Mouse (Mus musculus) lung, postnatal 10 days (tissue): ENCODE results near the gene Rsc1a1.
A peak's percentile ranks its signal among the peaks of the same experiment; 100 is the strongest.

Experiments used
- DNase-seq: peaks from one replicate; pipeline ENCODE4 v3.0.0; 2021

Rsc1a1 gene

DNA sequence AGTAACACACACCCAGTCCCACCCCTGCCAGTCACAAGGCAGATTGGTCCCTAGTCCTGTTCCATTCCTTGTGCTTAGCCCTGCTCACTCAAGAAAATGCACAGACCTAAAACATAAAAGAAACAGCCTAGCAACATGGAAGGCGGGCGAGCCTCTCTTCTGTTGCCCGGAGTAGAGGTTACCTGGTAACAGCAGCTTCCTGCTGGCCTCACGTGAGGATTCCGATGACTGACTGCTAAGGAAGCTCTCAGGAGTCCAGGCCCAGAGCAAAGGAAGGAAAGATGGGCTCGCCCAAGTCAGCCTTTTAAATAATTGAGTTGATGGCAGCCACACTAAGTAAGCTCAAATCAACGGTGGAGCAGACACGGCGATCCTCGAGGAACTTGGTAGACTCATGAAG, 33.5 kb downstream of the Rsc1a1 start:
- DNase-seq: no peak

DNA sequence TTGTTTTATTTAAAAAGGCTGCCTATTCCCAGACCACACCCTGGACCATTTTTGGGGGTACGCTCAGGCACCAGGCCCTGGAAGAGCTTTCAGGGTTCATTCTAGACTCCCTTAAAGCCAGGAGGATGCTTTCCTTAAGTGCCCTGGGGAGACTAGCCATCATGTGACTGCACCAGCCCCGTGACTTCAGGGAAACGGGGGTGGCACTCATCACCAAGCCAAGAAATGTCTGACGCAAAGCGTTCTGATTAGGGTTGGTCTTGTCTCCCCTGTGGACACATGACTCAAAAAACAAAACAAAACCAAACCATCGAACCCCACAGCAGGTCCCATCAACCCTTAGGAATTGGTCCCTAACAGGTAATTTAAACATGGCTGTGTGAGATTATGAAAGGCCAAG, 34.1 kb downstream of the Rsc1a1 start:
- no peak for DNase-seq

DNA sequence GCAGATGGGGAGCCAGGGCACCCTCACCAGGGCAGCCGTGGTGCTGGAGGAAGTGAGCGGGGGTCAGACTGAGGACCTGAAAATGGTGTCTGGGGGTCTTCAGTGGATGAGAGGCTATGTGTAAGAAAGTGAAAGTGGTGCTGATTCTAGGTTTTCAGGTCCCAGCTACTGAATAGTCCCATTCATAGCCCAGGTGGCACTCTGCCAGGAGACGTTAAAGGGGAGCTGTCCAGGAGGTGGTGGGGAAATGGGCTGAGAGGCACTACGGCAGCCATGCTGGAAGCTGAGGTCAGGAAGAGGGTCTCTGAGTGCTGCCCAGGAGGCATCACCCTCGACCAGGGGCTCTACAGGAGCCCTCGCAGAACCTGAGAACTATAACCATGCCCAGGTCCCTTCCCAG, 36.2 kb downstream of the Rsc1a1 start:
- no peak for DNase-seq

DNA sequence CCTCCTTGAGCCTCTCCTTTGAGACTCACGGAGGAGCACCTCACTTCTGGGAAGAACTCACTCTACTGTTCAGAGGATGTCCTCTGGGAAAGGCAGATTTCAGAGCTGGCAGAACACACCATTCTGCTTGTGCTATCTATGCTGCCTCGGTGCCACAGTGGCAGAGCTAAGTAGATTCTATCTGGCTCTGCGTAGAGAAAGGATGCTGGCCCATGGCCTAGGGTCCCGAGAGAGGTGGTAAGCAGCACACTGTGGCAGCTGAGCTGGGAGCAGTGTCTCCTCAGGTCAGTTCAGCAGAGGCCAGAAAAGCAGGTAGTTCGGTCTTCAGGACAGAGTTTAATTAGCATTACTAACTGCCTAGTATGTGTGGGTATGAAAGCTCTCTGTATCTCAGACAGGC, 37.1 kb downstream of the Rsc1a1 start:
- no peak for DNase-seq

- DNase-seq: no peak
Observed at GRCm38 (mm10) chr4:141647187-141647586, 38.2 kb downstream of the Rsc1a1 start.

GRCm38 (mm10) chr4:141645988-141646387, 39.4 kb downstream of the Rsc1a1 start:
- DNase-seq: no peak

DNA sequence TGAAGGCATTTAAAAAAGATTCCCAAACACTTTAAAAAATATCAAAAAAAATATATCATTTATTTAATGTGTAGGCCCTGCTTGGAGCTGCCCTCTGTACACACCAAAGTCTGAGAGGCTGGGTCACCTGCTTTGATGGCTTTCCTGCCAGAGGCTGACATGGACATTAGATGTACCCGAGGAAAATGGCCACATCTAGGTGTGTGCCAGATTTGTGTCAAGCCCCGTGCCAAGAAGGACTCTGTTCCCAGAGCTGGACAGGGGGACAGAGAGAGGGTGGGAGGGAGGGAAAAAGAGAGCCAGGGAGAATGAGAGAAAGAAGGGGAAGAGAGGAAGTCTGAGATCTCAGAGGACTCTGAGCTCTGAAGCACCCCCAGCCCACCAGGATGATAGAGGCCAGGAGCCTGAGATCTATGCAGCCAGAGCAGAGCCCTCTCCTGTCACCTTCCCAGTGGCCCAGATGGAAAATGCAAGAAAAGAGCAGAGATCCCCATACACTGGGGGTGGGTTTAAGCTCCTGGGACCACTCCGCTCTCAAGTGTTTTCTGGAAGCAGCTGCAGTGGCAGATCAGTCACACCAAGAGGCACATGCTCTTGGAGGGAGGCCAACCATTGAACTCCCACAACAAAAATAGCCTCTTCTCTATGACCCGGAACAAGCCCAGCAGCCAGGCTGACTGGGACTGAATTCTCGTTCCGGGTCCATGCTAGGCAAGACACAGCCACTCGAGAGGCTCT, 42.1 kb downstream of the Rsc1a1 start:
- DNase-seq: peak; percentile 89

DNA sequence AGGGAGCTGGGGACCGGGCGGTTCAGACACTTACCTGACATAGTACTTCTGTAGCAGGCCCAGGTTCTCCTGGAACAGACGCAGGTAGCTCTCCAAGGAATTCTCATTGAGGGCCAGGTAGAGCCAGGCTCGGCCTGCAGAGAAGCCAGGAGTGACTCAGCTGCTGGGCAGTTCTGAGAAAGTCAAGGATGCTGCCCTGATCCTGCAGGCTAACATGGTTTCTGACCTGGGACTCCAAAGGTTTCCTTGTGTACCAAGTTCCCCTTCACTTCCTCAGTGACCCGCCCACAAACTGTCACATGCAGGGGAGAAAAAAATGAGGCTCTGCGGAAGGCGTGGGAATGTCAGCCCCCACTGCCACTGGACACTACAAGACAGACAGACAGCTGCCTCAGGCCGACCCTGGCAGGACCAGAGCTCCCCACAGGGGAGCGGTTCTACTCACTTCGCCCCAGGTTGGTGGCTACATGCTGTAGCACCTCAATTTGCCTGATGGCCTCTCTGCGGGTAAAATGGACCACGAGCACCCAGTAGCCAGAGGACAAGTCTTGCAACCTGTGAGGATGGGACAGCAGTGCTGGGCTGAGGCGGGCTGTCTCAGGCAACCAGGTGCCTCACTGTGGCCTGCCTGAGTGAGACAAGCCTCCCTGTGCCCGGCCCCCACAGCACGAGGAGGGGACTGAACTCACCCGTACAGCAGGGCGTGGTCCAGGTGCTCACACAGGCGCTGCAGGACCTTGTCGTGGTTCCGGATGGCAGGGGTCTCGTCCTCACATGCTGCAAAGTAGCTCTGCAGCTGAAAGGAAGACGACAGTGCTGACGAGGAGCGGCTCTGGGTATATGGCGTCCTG, 43.2 kb downstream of the Rsc1a1 start:
- no peak for DNase-seq

DNA sequence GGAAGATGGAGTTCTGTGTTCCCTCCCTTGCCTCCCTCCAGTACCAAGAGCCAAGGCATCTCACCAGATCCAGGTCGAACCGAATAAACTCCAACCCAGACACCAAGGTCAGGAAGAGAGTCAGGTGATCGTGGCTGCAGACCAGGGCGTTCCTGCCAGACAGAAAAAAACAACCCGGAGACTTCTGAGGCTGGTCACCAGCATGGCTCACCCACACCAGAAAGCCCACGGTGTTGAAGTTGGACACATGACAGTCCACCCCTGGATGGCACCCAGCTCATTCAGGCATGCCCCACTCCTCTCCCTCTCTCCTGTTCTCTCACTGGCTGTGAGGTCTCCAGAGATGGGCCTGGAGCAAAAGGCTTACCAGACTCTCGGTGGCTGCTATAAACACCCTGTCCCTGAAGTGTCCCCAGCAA, 44.0 kb downstream of the Rsc1a1 start:
- DNase-seq: peak; percentile 59

- no peak for DNase-seq
Observed at GRCm38 (mm10) chr4:141639474-141639873, 45.9 kb downstream of the Rsc1a1 start.

DNA sequence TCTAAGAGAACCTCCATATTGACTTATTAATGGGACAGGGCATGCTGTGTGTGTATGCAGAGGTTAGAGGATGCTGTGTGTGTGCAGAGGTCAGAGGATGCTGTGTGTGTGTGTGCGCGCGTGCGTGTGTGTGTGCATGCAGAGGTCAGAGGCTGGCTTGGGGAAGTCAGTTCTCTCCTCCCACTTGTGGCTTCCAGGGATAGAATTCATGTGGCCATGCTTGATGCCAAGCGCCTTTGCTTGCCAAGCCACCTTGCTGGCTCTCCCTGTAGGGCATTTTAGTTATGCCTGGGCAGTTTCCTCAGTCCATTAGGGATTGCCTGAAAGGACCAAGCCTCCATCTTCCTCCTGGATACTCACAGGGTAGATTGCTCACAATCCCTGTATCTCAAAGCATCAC, 48.7 kb downstream of the Rsc1a1 start:
- DNase-seq: no peak

DNA sequence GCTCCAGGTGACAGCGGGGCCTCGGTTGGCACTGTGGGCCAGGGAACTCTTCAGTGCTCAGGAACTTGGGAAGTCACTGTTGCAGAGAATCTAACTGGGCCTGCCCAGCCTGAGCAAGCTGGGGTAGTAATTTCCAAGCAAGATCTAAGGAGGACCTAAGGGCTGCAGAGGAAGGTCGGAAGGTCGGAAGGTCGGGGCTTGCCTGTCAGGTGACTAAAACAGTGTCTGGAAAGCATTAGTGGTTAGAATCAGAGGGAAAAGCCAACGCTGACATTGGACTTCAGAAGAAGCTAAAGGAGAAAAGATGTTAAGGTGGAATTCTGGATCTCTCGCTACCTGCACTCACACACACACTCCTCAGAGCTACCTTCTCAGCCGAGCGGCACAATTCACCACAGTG, 49.4 kb downstream of the Rsc1a1 start:
- no peak for DNase-seq
